Mouse (Mus musculus) hindlimb bud, embryonic 11.5 days (tissue): ENCODE results near the gene Gnai3.

Experiments used
- DNase-seq: peaks from one replicate; pipeline ENCODE4 v3.0.0-alpha.2; 2012; ENCODE audit warnings: low read depth, low spot score; ENCODE audit errors: extremely low spot score

The Gnai3 gene

GRCm38 (mm10) chr3:108085281-108085720 lies 60.6 kb downstream of the Gnai3 start:
- peak; percentile 56 for DNase-seq

GRCm38 (mm10) chr3:108084767-108085270 lies 61.1 kb downstream of the Gnai3 start:
- DNase-seq = no peak

GRCm38 (mm10) chr3:108083904-108084407 lies 62.0 kb downstream of the Gnai3 start:
- no peak for DNase-seq

GRCm38 (mm10) chr3:108083161-108083560 lies 62.8 kb downstream of the Gnai3 start:
- DNase-seq = no peak

- no peak for DNase-seq
These were observed 63.6 kb downstream of the Gnai3 start for GRCm38 (mm10) chr3:108082251-108082875.

- no peak for DNase-seq
These were observed 64.3 kb downstream of the Gnai3 start for GRCm38 (mm10) chr3:108081681-108082080.

- no peak for DNase-seq
These were observed 69.1 kb downstream of the Gnai3 start for GRCm38 (mm10) chr3:108076836-108077235.

- DNase-seq = no peak
These were observed 72.9 kb downstream of the Gnai3 start for GRCm38 (mm10) chr3:108072983-108073569.

- no peak for DNase-seq
These were observed 75.4 kb downstream of the Gnai3 start for GRCm38 (mm10) chr3:108070295-108071293.

- DNase-seq = no peak
These were observed 76.6 kb downstream of the Gnai3 start for GRCm38 (mm10) chr3:108069231-108069870.

- no peak for DNase-seq
These were observed 77.1 kb downstream of the Gnai3 start for GRCm38 (mm10) chr3:108068826-108069225.

- DNase-seq = no peak
These were observed 78.5 kb downstream of the Gnai3 start for GRCm38 (mm10) chr3:108067370-108067934.

- DNase-seq = no peak
These were observed 80.4 kb downstream of the Gnai3 start for GRCm38 (mm10) chr3:108065551-108065950.

GRCm38 (mm10) chr3:108064672-108065071 lies 81.3 kb downstream of the Gnai3 start:
- DNase-seq = no peak

- no peak for DNase-seq
These were observed 83.3 kb downstream of the Gnai3 start for GRCm38 (mm10) chr3:108062648-108063047.

- peak; percentile 75 for DNase-seq
These were observed 84.5 kb downstream of the Gnai3 start for GRCm38 (mm10) chr3:108061420-108061819.
